Mouse (Mus musculus) telencephalon, adult 2 months (tissue): ENCODE results near the gene Rnase2a.
"Not testable (repeated sequence)": the region's sequence is repeated elsewhere in the genome, so short reads cannot be mapped to it uniquely, and the experiment has no call there.

ENCODE experiments used
- DNase-seq: peaks from one replicate; pipeline ENCODE4 v3.0.0-alpha.2; 2011; ENCODE audit warnings: low read depth, low spot score

The Rnase2a gene

DNA sequence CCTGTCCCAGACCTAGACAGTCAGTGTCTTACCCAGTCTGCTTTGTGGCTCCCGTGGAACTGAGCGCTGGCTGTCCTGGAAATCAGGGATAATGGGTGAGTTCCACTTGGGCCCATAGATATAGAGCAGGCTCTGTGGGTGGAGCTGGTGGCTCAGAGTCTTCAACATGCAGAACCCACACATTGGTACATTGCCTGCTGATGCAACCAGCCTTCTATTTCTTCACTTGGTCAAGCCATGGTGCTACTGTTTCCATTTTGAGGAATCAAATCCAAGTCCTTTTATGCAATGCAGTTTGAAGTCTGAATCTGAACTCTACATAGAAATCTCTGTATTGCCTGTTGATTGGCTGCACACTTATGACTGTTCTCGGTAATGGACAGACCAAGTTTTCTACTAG is at the start of gene Rnase2a:
Gene Rnase2a, minus strand, starts transcription at position 72 of the 400 bp plus-strand sequence.
- DNase-seq: no peak

DNA sequence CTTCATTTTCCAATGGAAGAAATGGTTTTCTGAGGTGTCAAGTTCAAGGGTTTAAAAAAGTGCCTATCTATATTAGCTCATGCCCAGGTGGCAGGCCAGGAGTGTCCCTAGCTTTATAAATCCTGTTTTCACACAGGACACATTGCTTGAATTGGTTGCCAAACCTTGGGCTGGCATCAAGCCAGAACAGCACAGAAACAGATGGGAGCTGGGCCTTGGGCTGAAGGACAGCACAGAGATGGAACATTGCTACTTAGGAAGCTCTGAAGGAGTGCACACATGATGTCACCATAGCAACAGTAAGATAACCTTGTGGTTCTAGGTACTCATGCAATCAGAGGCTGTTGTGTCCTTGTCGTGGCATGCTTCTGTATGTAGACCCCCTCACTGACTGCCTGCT is 35.6 kb upstream of the Rnase2a start:
- DNase-seq: no peak

GRCm38 (mm10) chr14:51278515-51278914 is 22.6 kb upstream of the Rnase2a start:
- not testable (repeated sequence) for DNase-seq

- DNase-seq: no peak
These were observed 12.8 kb upstream of the Rnase2a start for GRCm38 (mm10) chr14:51268677-51269076.

DNA sequence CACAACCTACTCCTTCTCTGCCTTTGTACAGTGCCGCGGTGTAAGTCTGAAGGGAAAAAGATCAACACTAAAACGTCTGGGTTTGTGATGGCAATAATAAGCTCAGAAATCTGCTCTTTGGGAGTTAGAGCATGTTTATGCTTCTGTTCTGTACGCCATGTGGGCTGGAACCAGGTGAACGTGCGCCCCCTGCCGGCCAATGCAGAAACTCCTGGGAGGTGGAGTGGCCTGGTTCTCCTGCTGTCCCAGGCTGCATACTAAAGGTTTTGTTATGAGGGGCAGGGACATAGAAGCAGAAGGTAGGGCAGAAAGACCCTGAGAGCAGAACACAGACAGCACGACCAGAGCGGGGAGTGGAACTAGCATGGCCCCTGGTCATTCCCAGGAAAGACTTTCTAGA is 10.2 kb upstream of the Rnase2a start:
- peak; percentile 42 for DNase-seq

DNA sequence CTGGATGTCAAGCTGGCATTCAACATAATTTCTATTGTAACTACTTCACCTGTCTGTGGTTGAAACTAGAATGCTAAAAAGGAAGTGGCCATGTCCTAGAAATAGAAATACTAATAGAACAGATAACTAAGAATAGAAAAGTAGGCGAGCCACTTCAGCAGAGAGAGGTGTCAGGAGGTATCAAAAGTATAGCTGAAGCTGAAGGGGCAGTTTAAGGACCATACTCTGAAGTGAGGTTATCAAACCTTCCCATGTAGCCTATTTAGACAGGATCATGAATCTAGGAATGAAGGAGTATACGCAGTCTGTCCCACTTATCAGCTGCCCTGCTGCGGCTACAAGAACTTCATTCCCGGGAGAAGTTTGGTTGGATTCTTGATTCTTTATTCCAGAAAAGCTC is 9.8 kb upstream of the Rnase2a start:
- no peak for DNase-seq

- DNase-seq: no peak
These were observed 6.5 kb upstream of the Rnase2a start for GRCm38 (mm10) chr14:51262397-51262796.

DNA sequence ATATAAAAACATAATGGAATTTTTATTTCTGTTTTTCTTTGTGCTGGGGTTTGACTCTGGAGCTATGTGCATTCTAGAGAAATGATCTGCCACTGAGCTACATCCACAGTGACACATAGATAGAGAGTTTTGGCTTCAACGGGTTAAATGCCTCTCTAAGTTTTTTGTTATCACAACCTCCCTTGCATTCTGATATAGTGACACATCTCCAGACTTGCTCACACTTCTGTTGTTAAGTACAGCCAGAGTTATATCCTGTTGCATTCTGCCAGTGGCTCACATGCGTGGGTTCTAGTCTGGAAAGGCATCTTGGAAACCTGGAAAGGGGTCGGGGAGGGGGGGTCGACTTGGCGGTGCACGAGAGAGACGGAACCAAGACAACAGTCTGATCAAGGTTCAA is 3.8 kb upstream of the Rnase2a start:
- no peak for DNase-seq

DNA sequence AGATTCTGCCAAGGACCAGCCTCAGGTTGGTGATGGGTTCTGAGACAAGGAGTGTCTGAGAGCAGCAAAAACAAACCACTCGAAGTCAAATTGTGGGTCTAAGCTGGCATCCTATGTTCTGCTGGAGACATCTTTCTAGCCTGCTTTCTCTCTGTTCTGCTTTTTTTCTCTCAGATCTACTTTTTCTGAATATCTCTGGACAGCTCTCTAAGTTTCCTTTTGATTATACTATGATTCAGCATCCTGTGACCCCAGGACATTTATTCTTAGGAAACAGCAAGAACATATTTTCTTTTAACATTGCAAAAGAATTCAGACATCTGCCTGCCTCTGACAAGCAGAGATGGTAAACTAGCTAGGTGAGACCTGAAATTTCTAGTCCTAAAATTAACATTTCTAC is 2.3 kb downstream of the Rnase2a start:
- no peak for DNase-seq

- DNase-seq: not testable (repeated sequence)
These were observed 3.7 kb downstream of the Rnase2a start for GRCm38 (mm10) chr14:51252206-51252605.

DNA sequence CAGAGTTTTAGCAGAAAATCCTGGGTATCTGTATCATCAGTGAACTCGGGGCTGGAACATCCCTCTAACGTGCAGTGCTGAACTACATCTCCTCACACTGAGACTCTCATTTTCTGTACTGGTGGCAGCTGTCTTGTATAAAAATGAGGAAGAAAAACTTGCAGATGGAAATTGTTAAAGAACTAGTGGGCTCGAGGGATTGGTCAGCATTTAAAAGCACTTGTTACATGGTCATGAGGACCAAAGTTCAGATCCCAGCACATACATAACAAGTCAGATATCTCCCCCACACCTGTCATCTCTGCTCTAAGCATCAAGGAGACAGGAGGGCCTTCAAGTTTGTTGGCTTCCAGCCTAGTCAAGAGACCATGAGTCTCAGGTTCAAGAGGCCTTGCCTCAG is 5.6 kb downstream of the Rnase2a start:
- no peak for DNase-seq

- no peak for DNase-seq
These were observed 8.2 kb downstream of the Rnase2a start for GRCm38 (mm10) chr14:51247736-51248135.

DNA sequence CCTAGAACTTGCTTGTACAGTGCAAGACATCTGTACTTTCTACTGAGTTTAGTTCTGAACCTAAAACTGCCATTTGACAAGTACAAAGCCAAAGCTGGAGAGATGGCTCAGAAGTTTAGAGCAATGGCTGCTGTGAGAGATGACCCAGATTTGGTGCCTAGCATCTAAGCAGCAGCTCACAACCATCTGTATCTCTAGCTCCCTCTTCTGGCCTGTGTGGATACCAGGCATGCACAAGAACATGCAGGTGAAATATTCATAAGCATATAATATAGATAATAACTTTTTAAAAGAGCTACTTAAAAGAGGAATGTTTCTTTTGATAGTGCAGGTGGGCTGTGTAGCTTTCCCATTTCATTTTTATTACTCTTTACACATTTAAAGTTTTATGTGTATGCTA is 15.0 kb downstream of the Rnase2a start:
- DNase-seq: peak; percentile 19

GRCm38 (mm10) chr14:51237488-51237887 is 18.4 kb downstream of the Rnase2a start:
- not testable (repeated sequence) for DNase-seq

DNA sequence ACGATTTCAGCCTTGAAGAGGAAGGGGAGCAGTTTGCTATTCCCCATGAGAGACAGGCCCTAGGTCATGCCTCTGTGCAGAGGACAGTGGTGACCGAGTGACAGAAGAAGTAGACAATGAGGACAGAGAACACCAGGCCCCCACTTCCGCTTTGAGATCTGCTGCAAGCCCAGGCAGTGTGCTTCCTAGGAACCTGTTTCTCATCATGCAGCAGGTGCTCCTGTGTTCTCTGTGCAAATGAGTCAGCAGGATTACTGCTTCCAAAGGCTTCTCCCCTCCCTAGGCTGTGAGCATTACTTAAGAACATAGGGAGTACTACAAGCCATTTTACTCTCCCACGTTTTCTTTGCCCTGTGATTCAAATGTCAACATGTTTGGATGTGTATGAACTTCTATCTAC is 26.3 kb downstream of the Rnase2a start:
- DNase-seq: not testable (repeated sequence)

DNA sequence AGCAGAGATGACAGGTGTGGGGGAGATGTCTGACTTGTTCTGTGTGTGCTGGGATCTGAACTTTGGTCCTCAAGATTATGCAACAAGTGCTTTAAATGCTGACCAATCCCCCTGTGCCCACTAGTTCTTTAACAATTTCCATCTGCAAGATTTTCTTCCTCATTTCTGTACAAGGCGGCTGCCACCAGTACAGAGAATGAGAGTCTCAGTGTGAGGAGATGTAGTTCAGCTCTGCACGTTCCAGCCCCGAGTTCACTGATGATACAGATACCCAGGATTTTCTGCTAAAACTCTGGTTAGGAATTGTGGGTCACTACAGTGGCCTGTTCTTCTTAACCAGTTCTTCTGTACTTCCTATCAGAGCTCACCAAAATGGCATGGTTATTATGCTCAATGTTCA is 35.8 kb downstream of the Rnase2a start:
- not testable (repeated sequence) for DNase-seq
